Mouse (Mus musculus) brain, embryonic 14.5 days (tissue): ENCODE data around the gene Dnah2. TPM values are rescaled to one million over a fixed set of nuclear protein-coding genes. Genes with fewer than 3 reads are reported as not detected.

Source experiments
- DNase-seq: peaks from one replicate; pipeline ENCODE4 v3.0.0-alpha.2; 2011; ENCODE audit warnings: low read depth
- CTCF ChIP-seq: fragments of 200-500 bp; IDR thresholded peaks from 2 replicates; pipeline ENCODE4 v1.5.1; 2012; ENCODE audit warnings: inconsistent platforms, mild to moderate bottlenecking, moderate library complexity, borderline replicate concordance; ENCODE audit not compliant: insufficient read depth, insufficient read length; ENCODE audit errors: extremely low read depth
- POLR2A ChIP-seq: fragments of 200-500 bp; IDR thresholded peaks from 2 replicates; pipeline ENCODE4 v1.6.1; 2012; ENCODE audit warnings: mild to moderate bottlenecking, inconsistent platforms, borderline replicate concordance; ENCODE audit not compliant: poor library complexity, insufficient read depth, insufficient read length, severe bottlenecking; ENCODE audit errors: extremely low read depth
- polyA plus RNA-seq: library from polyadenylated mRNA; depleted of rRNA; stranded (reverse); fragments of >200 nt; gene quantifications from 2 replicates; pipeline ENCODE4 v1.2.3, GENCODE M21; 2012

Gene Dnah2
- polyA plus RNA-seq, 1 experiment = 5.2 TPM

DNA sequence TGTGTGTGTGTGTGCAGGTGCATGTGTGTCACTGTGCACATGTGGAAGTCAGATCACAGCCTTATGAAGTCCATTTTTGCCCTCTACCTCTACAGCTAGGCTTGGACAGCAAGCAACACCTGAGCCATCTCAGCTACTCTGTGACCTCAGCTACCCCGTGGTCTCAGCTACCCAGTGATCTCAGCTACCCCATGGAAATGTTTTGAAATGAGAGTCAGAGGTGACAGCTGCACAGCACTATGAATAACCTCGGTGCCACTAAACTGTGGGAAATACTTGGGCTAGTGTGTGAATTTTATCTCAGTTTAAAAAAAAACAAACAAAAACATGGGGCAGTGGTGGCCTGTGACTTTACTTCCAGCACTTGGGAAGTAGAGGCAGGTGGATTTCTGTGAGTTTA lies 58.0 kb downstream of the Dnah2 start:
- TF ChIP-seq CTCF (no peak), POLR2A (no peak)

DNA sequence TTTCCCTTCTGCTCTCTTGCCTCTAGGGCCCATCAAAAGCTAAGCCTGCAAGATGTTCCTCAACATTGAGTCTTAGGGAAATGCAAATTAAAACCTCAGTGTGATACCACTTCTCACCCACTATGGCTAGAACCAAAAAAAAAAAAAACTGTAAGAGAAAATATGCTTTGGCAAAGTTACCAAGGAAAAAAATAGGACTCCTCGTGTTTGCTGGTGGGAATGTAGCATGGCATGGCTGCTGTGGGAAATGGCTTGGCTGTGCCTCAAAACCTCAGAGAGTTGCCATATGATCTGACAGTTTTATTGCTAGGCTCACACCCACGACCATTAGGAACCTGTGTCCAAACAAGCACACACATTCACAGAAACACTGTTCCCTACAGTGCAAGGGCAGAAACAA lies 61.4 kb downstream of the Dnah2 start:
- TF ChIP-seq CTCF (no peak), POLR2A (no peak)
- DNase-seq = no peak

More for the DNA sequence above, 58.0 kb downstream of the Dnah2 start:
- no peak for DNase-seq

GRCm38 (mm10) chr11:69477645-69478044 lies 71.3 kb downstream of the Dnah2 start:
- DNase-seq = no peak
- TF ChIP-seq CTCF = no peak

DNA sequence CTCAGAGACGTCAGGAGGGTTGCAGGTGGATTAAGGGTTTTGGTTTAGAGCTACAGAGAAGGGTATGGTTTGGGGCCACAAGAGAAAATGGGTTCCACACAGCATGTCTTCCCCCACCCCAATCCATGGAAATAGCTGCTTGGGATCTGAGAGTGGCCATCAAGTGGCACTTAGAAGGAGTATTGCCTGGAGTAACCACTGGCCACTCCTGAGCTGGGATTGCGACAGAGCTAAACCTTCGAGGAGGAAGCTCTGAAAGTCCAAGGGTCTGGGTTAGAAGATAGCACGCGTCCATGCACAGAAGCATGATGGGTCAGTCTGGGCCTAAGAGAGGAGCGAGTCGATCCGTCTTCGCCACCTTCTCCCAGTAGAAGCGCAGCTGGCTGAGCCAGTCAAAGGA lies 72.1 kb downstream of the Dnah2 start:
- no peak for DNase-seq
- TF ChIP-seq POLR2A = no peak
- TF ChIP-seq CTCF = no peak

DNA sequence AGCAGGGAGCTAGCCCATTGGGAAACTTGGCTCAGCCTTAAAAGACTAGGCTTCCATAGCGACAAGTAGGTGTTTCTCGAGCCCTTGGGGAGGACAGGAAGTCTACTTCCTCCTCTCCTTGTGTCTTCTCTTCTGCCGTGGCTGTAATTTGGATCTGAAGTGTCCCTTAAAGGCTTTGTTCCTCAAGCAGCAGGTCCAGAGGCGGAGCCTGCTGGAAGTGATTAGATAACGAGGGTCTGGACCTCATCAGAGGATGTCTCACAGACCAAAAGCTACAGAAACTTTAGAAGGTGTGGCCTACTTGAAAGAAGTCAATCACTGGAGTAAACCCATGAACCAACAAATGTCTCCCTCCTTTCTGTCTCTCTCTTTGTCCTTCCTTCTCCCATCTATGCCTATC lies 74.2 kb downstream of the Dnah2 start:
- no peak for DNase-seq
- TF ChIP-seq POLR2A (no peak), CTCF (no peak)

DNA sequence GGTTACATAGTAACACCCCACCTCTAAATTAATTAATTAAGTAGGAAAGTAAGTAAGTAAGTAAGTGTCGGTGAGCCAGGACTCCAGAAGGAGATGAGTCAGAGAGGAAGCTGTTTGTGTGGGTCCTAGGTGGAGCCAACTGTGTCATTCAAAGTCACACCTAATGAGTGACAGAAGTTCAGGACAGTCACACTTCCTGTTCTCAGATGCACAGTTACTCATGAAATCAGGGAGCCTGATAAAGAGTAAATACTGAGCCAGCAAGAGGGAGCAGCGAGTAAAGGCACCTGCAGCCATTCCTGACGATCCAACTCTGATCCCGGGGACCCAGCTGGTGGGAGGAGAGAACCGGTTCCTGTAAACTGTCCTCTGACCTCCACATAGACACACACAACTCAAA lies 76.2 kb downstream of the Dnah2 start:
- DNase-seq = no peak
- no peak for TF ChIP-seq POLR2A
- TF ChIP-seq CTCF = no peak

DNA sequence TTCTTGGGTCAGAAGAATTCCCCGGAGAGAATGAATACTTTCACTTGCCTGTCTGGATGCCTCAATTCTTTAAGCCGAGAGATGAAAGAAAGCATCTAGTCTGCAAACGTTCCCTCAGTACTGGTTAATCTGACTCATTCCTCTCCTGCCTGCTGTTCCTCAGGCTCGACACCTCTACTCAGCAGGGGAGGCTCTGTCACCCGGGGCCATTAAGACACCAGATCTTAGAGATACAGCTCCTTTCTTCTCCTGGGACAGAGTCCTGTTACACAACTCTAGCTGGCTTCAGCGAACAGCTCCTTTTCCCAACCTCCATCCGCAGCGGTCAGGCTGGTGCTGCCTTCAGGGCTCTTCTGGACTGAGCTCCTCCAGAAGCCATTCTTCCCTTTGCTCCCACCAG lies 77.4 kb downstream of the Dnah2 start:
- TF ChIP-seq POLR2A = no peak
- TF ChIP-seq CTCF = no peak
- no peak for DNase-seq

GRCm38 (mm10) chr11:69469301-69469700 lies 79.6 kb downstream of the Dnah2 start:
- DNase-seq = no peak
- TF ChIP-seq POLR2A = no peak
- TF ChIP-seq CTCF = no peak

DNA sequence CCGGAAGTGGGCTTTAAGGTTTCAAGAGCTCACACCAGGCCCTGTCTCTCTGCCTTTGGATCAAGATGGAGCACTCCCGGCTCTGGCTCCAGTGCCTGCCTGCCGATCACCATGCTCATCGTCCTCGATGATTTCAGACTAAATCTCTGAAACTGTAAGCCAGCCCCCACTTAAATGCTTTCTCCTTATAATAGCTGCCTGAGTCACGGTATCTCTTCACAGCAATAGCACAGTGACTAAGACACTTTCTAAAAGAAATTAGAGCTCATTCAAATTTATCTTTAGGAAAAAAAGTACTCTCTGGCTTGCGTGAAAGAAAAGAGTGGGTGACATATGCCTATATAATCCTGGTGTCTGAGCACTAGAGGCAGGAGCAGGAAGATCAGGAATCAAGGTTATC lies 84.9 kb downstream of the Dnah2 start:
- DNase-seq = no peak
- TF ChIP-seq POLR2A = no peak
- no peak for TF ChIP-seq CTCF

DNA sequence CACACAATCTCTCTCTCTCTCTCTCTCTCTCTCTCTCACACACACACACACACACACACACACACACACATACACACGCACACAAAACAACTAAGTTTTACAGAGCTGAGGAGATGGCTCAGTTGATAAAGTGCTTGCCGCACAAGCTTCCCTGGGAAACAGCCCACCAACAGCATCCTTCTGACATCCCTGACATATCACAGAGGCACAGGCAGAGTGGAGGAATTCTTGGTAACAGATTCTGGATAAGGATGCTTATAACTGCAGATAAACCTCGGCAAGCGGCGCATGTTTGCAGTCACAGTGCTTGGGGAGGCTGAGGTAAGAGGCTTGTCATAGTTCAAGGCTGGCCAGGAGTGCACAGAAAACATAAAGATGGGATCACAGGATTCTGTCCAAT lies 87.3 kb downstream of the Dnah2 start:
- DNase-seq = no peak

DNA sequence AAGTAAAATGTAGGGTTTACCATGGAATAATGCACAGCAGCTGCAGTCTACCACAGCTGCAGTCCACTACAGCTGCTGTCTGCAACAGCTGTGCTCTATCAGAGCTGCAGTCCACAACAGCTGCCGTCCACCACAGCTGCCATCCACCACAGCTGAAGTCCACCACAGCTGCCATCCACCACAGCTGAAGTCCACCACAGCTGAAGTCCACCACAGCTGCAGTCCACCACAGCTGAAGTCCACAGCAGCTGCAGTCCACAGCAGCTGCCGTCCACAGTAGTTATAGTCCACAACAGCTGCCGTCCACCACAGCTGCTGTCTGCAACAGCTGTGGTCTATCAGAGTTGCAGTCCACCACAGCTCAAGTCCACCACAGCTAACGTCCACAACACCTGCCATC lies 89.0 kb downstream of the Dnah2 start:
- TF ChIP-seq POLR2A = no peak
- TF ChIP-seq CTCF = no peak
- DNase-seq = no peak

More for the DNA sequence above, 87.3 kb downstream of the Dnah2 start:
- TF ChIP-seq CTCF (no peak), POLR2A (no peak)

DNA sequence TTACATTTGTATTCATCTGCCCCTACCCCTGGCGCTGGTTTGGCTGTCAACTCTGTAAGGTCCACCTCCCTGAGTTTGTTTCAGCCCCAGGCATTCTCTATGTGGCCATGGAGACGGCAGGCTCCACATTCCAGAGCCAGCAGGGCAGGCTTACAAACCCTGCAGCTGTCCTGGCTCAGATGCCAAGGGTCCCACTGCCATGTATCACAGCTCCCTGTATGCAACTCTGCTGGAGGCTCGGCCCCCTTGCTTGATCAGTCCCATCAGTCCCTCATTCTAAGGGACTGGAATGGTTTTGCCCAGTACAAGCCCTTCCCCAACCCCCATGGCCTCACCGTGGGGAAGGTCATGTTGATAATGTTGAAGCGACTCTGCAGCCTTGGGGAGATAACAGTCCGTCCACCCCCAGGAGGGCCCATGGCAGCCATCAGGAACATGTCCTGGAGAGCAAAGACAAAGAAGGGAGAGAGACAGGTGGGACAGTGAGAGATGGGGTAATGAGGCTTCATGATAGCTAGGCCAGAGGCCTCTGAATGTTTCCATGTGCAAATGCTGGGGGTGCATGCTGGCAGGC lies 91.8 kb downstream of the Dnah2 start:
- TF ChIP-seq POLR2A = no peak
- TF ChIP-seq CTCF = no peak
- peak; percentile 83 for DNase-seq

DNA sequence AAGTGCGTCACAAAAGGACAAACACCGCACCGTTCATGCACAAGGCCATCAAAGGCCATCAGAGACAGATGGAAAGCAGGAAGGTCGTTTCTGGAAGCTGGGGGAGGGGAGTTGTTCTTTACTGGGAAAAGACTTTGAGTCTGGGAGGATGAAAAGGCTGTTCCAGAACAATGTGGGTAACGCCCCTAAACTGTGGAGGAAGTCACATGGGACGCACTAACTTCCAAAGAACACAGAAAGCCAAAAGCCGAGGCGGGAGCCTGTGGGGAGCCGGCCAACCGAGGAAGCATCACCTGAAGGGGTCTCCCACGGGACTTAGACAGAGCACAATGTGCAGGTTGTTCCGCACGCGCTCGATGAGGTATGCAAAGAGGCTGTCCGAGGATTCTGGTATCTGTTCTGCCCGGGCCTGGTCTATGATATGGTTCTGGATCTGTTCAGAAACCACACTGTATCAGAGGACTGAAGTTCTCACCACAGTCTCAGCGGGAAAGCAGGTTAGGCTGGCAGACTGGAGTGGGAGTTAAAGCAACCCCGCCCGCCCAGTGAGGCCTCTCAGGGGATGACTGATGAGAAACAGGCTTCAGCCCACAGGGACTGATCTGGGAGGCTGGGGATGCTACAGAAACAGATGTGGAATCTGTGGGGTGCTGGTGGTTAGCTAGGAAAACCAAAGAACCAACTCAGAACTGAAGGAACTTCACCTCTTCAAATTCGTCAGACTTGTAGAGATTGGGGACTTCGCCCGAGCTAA lies 96.6 kb downstream of the Dnah2 start:
- TF ChIP-seq POLR2A (no peak), CTCF (no peak)
- peak; percentile 18 for DNase-seq

DNA sequence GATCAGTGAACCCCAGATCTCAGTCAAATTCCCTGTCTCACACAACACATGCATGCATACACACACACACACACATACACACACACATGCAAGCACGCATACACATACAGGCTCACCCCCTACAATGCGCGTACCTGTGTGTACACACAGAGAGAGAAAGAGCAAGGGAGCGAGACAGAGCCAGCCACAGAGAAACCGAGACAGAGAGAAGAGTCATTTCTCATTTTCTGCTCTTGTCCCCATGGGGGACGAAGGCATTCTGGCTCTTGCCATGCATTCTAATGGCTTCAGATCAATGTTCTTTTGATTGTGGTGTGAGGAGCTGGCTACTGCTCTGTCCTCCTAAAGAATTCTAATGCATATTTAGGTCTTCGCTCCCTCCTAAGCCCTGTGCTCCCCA lies 101.6 kb downstream of the Dnah2 start:
- no peak for DNase-seq
- TF ChIP-seq POLR2A (no peak), CTCF (no peak)
